Mouse (Mus musculus) lung, adult 2 months (tissue): ENCODE data around the gene Nav2. TPM values are rescaled to one million over a fixed set of nuclear protein-coding genes. Genes with fewer than 3 reads are reported as not detected.

Source experiments
- DNase-seq: peaks from one replicate; pipeline ENCODE4 v3.0.0; 2022
- H3K4me1 ChIP-seq: fragments of 200-500 bp; 2 replicates; pipeline ENCODE4 v1.6.1; 2011; ENCODE audit warnings: low read length; ENCODE audit not compliant: control insufficient read depth, insufficient read depth
- H3K4me3 ChIP-seq: fragments of 200-500 bp; replicated peaks from 2 replicates; pipeline ENCODE3; 2011; ENCODE audit warnings: low read depth, mild to moderate bottlenecking, control low read depth, low read length; ENCODE audit errors: extremely low read depth
- CTCF ChIP-seq: fragments of 200-500 bp; IDR thresholded peaks from 2 replicates; pipeline ENCODE4 v1.5.1; 2011; ENCODE audit warnings: mild to moderate bottlenecking, low read length, control low read depth; ENCODE audit not compliant: insufficient read depth
- POLR2A ChIP-seq: fragments of 200-500 bp; IDR thresholded peaks from 2 replicates; pipeline ENCODE4 v1.6.1; 2011; ENCODE audit warnings: low read depth, mild to moderate bottlenecking, control low read depth, low read length, borderline replicate concordance; ENCODE audit errors: extremely low read depth
- WGBS: fragments of 180-500 bp; shearing (Covaris S2); methylation state at CpG from one replicate; pipeline ENCODE4 v1.1.7; 2018; 5-methylcytosine and 5-hydroxymethylcytosine counted together
- polyA plus RNA-seq: library from polyadenylated mRNA; depleted of rRNA; stranded (reverse); fragments of >200 nt; gene quantifications from 2 replicates; pipeline ENCODE4 v1.2.3, GENCODE M21; 2012

Gene Nav2
- polyA plus RNA-seq, 1 experiment, result 33.9 TPM

- WGBS, result 59% methylated on average over 7 of the region's 7 CpGs
- Histone ChIP-seq H3K4me3 (no peak overlapping the region), H3K4me1 (no peaks in the 10 kb centered on the region)
- DNase-seq, result no peak
- TF ChIP-seq POLR2A, result no peak
- no peak for TF ChIP-seq CTCF
These were observed 72.5 kb downstream of the Nav2 start for GRCm38 (mm10) chr7:48981013-48981412.

- no peaks in the 10 kb centered on the region for H3K4me1 ChIP-seq
- TF ChIP-seq CTCF (no peak), POLR2A (no peak)
- WGBS, result 63% methylated on average over 3 of the region's 3 CpGs
- no peak for DNase-seq
- no peak overlapping the region for H3K4me3 ChIP-seq
These were observed 73.3 kb downstream of the Nav2 start for GRCm38 (mm10) chr7:48981814-48982213.

- no peak for TF ChIP-seq POLR2A
- TF ChIP-seq CTCF, result no peak
- Histone ChIP-seq H3K4me3 (no peak overlapping the region), H3K4me1 (no peaks in the 10 kb centered on the region)
- no peak for DNase-seq
- 84% methylated on average over 7 of the region's 7 CpGs for WGBS
These were observed 74.1 kb downstream of the Nav2 start for GRCm38 (mm10) chr7:48982573-48982972.

- no peak for DNase-seq
- no peak overlapping the region for H3K4me3 ChIP-seq
- 34% methylated on average over 8 of the region's 8 CpGs for WGBS
- TF ChIP-seq CTCF (no peak), POLR2A (no peak)
- no peaks in the 10 kb centered on the region for H3K4me1 ChIP-seq
These were observed 83.5 kb downstream of the Nav2 start for GRCm38 (mm10) chr7:48991911-48992552.

- Histone ChIP-seq H3K4me3 (no peak overlapping the region), H3K4me1 (no peaks in the 10 kb centered on the region)
- no peak for DNase-seq
- WGBS, result 32% methylated on average over 13 of the region's 13 CpGs
- TF ChIP-seq CTCF, result no peak
- TF ChIP-seq POLR2A, result no peak
These were observed 86.7 kb downstream of the Nav2 start for GRCm38 (mm10) chr7:48995171-48995570.

GRCm38 (mm10) chr7:48995701-48996100 lies 87.2 kb downstream of the Nav2 start:
- 77% methylated on average over 8 of the region's 8 CpGs for WGBS
- TF ChIP-seq CTCF, result no peak
- no peak for TF ChIP-seq POLR2A
- DNase-seq, result no peak
- H3K4me3 ChIP-seq, result no peak overlapping the region
- no peaks in the 10 kb centered on the region for H3K4me1 ChIP-seq

GRCm38 (mm10) chr7:48996829-48997228 lies 88.3 kb downstream of the Nav2 start:
- 64% methylated on average over 5 of the region's 5 CpGs for WGBS
- TF ChIP-seq CTCF (no peak), POLR2A (no peak)
- Histone ChIP-seq H3K4me1 (no peaks in the 10 kb centered on the region), H3K4me3 (no peak overlapping the region)
- no peak for DNase-seq

- Histone ChIP-seq H3K4me1 (no peaks in the 10 kb centered on the region; the same call in 1 of the 2 replicates), H3K4me3 (no peak overlapping the region)
- no peak for TF ChIP-seq CTCF
- no peak for TF ChIP-seq POLR2A
- no peak for DNase-seq
- WGBS, result 76% methylated on average over 8 of the region's 8 CpGs
These were observed 89.6 kb downstream of the Nav2 start for GRCm38 (mm10) chr7:48998097-48998496.

- no peak for DNase-seq
- TF ChIP-seq POLR2A, result no peak
- no peak for TF ChIP-seq CTCF
- WGBS, result 27% methylated on average over 10 of the region's 10 CpGs
- Histone ChIP-seq H3K4me3 (no peak overlapping the region), H3K4me1 (no peaks in the 10 kb centered on the region; the same call in 1 of the 2 replicates)
These were observed 90.1 kb downstream of the Nav2 start for GRCm38 (mm10) chr7:48998595-48998994.

GRCm38 (mm10) chr7:49000816-49001215 lies 92.3 kb downstream of the Nav2 start:
- DNase-seq, result no peak
- 65% methylated on average over 3 of the region's 3 CpGs for WGBS
- Histone ChIP-seq H3K4me1 (no peaks in the 10 kb centered on the region; the same call in 1 of the 2 replicates), H3K4me3 (no peak overlapping the region)
- TF ChIP-seq POLR2A, result no peak

GRCm38 (mm10) chr7:49004402-49004801 lies 95.9 kb downstream of the Nav2 start:
- Histone ChIP-seq H3K4me1 (no peaks in the 10 kb centered on the region; the same call in 1 of the 2 replicates), H3K4me3 (no peak overlapping the region)
- peak; percentile 20 for DNase-seq
- no peak for TF ChIP-seq CTCF
- no peak for TF ChIP-seq POLR2A
- WGBS, result 37% methylated on average over 5 of the region's 5 CpGs
